ENCODE assay signal across 16 mouse cellular contexts in genomic region chr5:75451081-75451480, GRCm38 (mm10).
A peak's percentile ranks its signal among the peaks of the same experiment; 100 is the strongest.
DNase-seq lines count a peak whose midpoint lies in the region; ATAC-seq lines count a peak whose summit lies in the region.
"Had no signal": no experiment of that assay in that cellular context is flagged by ENCODE, and none has a peak within 500 bp of the region (broad histone marks: within the 10 kb centered on the region; RNA-seq: fewer than 3 reads in every experiment).

No protein-coding gene starts in this region.

- peaks cover 13% of the 10 kb centered on the region for H3K4me1 ChIP-seq in liver, embryonic 11.5 days (replicated peaks; ENCODE audit: control insufficient read depth, insufficient read depth, low read length)
- H3K4me1 ChIP-seq in liver, embryonic 12.5 days, result peaks cover 26% of the 10 kb centered on the region
- H3K4me1 ChIP-seq in limb, embryonic 10.5 days, result peaks cover 7% of the 10 kb centered on the region

- H3K9me3 ChIP-seq in liver, embryonic 11.5 days (ENCODE audit: control insufficient read depth, low read length), result no peaks in the 10 kb centered on the region
- no peaks in the 10 kb centered on the region for H3K9me3 ChIP-seq in liver, embryonic 12.5 days (replicated peaks)
- H3K9me3 ChIP-seq in limb, embryonic 10.5 days (replicated peaks), result no peaks in the 10 kb centered on the region
- H3K9me3 ChIP-seq: embryonic facial prominence, embryonic 13.5 days; heart, embryonic 15.5 days; kidney, embryonic 15.5 days; midbrain, embryonic 12.5 days had no signal

- 30% methylated on average over 5 of the region's 5 CpGs for WGBS in liver, embryonic 11.5 days
- WGBS in liver, embryonic 12.5 days (ENCODE audit: insufficient replicate concordance), result 19% methylated on average over 5 of the region's 5 CpGs
- WGBS in limb, embryonic 10.5 days, result 40% methylated on average over 5 of the region's 5 CpGs

- peak overlapping the region; percentile 43 for H3K9ac ChIP-seq in liver, embryonic 11.5 days (ENCODE audit: low read depth, low read length)
- no peak overlapping the region for H3K9ac ChIP-seq in liver, embryonic 12.5 days
- H3K9ac ChIP-seq: embryonic facial prominence, embryonic 13.5 days; heart, embryonic 15.5 days; kidney, embryonic 15.5 days; midbrain, embryonic 12.5 days had no signal

- peak overlapping the region; percentile 71 for H3K27ac ChIP-seq in liver, embryonic 11.5 days (ENCODE audit: low read depth, low read length)
- peak overlapping the region; percentile 45 for H3K27ac ChIP-seq in liver, embryonic 12.5 days
- H3K27ac ChIP-seq in limb, embryonic 10.5 days, result no peak overlapping the region
- H3K27ac ChIP-seq: embryonic facial prominence, embryonic 13.5 days; heart, embryonic 15.5 days; kidney, embryonic 15.5 days; midbrain, embryonic 12.5 days had no signal

- H3K27me3 ChIP-seq in liver, embryonic 11.5 days (replicated peaks; ENCODE audit: control insufficient read depth, insufficient read depth, low read length), result no peaks in the 10 kb centered on the region
- H3K27me3 ChIP-seq in liver, embryonic 12.5 days (replicated peaks), result no peaks in the 10 kb centered on the region; the same call in 1 of the 2 replicates
- H3K27me3 ChIP-seq in limb, embryonic 10.5 days (ENCODE audit: low read depth, poor library complexity, severe bottlenecking), result peaks cover 25% of the 10 kb centered on the region; the same call in 1 of the 2 replicates

- no peaks in the 10 kb centered on the region for H3K36me3 ChIP-seq in liver, embryonic 11.5 days (ENCODE audit: control insufficient read depth, insufficient read depth, low read length)
- H3K36me3 ChIP-seq in liver, embryonic 12.5 days, result no peaks in the 10 kb centered on the region
- no peaks in the 10 kb centered on the region for H3K36me3 ChIP-seq in limb, embryonic 10.5 days
- H3K36me3 ChIP-seq: embryonic facial prominence, embryonic 13.5 days; heart, embryonic 15.5 days; kidney, embryonic 15.5 days; midbrain, embryonic 12.5 days had no signal

- H3K4me3 ChIP-seq in liver, embryonic 11.5 days (ENCODE audit: low read depth, low read length), result no peak overlapping the region
- no peak overlapping the region for H3K4me3 ChIP-seq in liver, embryonic 12.5 days
- H3K4me3 ChIP-seq in limb, embryonic 10.5 days, result no peak overlapping the region
- H3K4me3 ChIP-seq: embryonic facial prominence, embryonic 13.5 days; heart, embryonic 15.5 days; kidney, embryonic 15.5 days; midbrain, embryonic 12.5 days had no signal

- DNase-seq in heart, adult 11 months, result peak; percentile 82
- no peak for DNase-seq in heart, adult 8-10 months (ENCODE audit: low spot score)
- DNase-seq in liver, embryonic 11.5 days (ENCODE audit: low spot score), result no peak
- DNase-seq in liver, result no peak
- DNase-seq in limb, embryonic 10.5 days (ENCODE audit: low spot score), result no peak
- DNase-seq: cerebellum, adult 18-20 months; embryo, embryonic 11 days; gastrocnemius, postnatal 14 days; thymus, postnatal 14 days had no signal

- H3K4me2 ChIP-seq in liver, embryonic 11.5 days, result peak overlapping the region; percentile 57
- peak overlapping the region; percentile 58 for H3K4me2 ChIP-seq in liver, embryonic 12.5 days
- H3K4me2 ChIP-seq: embryonic facial prominence, embryonic 13.5 days; kidney, embryonic 15.5 days; midbrain, embryonic 12.5 days had no signal

- ATAC-seq in liver, embryonic 11.5 days (replicated peaks; ENCODE audit: low FRiP score), result peak; percentile 37
- ATAC-seq in liver, embryonic 12.5 days, result peak; percentile 60
- ATAC-seq in megakaryocyte-erythroid progenitor cell, adult 5-6 weeks (replicated peaks; ENCODE audit: low FRiP score, low TSS enrichment, poor library complexity, severe bottlenecking), result peak; percentile 34; the same call in 1 of the 2 replicates
- ATAC-seq: Patski had no signal
